Mouse (Mus musculus) kidney, postnatal 4 days (tissue): ENCODE measurements around the gene Zfyve28.

Experiments used
- DNase-seq, 2 experiments: peaks; one replicate each; pipeline ENCODE4 v3.0.0; 2021; ENCODE audit warnings: mixed read lengths in 2 of 2

The Zfyve28 gene

GRCm38 (mm10) chr5:34288154-34288716, at the start of gene Zfyve28, which contains the start of gene Cfap99:
Gene Zfyve28 (minus strand): TSS chr5:34288449.
Gene Cfap99 (plus strand): TSS chr5:34288600.
- peak; percentile 78 to 81 for DNase-seq

GRCm38 (mm10) chr5:34336775-34337450, 48.7 kb upstream of the Zfyve28 start:
- DNase-seq, result peak; percentile 72 to 82

DNA sequence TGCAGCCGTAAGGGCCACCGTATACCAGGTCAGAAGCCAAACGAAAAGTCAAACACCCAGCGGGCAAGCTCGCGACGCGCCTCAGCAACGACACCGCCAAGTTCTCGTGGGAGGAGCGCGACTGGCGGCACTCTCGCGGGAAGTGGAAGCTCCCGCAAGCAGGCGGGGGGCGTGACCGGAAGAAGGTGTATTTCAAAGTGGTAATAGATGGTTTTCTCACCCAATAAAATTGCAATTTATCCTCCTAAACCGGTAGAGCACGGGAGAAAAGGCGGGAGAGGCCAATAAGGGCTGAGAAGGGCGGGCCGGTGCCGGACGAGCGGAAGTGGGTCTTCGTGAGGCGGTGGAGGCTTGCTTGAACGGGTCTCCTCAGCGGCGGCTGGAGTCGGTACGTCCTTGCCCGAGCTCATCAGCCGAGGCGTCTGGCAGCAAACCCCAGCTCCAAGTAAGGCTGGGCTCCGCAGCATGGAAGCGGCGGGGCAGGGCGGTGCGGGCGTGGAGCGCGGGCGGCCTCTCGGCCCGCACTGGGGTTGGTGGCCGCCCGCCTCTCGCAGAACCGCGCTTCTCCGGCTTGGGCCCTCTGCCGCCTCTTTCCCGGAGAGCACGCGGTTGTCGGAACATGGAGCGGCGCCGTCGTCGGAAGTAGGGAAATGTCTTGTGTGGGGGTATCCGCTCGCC, 48.0 kb upstream of the Zfyve28 start, which contains the start of gene Rnf4:
Rnf4 (plus strand) TSS at position 193 of the 678 bp plus-strand sequence.
- DNase-seq, result peak; percentile 99

- DNase-seq, result peak; percentile 59 to 75
These were observed 47.4 kb upstream of the Zfyve28 start for GRCm38 (mm10) chr5:34335539-34336096.

- no peak for DNase-seq
These were observed 45.8 kb upstream of the Zfyve28 start for GRCm38 (mm10) chr5:34334081-34334480.

GRCm38 (mm10) chr5:34330136-34330535, 41.9 kb upstream of the Zfyve28 start:
- no peak for DNase-seq

GRCm38 (mm10) chr5:34326875-34327576, 38.8 kb upstream of the Zfyve28 start:
- peak; percentile 59 to 73 for DNase-seq

DNA sequence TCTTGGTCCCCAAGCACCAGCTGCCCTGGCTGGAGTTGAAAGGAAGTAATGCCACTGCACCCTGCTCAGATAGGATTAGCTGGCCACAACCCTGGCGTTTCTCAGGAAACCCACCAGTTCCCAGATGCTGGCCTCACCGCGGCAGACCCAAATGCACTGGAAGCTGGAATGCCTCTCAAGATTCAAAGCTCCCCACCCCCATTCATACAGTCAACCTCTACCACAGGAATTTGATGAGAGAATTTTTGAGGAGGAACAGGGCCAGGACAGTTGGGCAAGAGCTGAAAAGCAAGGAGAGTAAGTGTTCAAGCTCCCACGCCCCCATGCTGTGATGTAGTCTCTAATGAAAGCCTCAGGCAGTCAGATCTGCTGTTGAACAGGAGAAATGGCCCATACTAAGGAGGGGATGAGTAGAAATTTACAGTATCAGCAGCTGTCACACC, 38.0 kb upstream of the Zfyve28 start:
- DNase-seq, result peak; percentile 9 to 22

GRCm38 (mm10) chr5:34325286-34325685, 37.0 kb upstream of the Zfyve28 start:
- no peak for DNase-seq

- DNase-seq, result no peak
These were observed 33.0 kb upstream of the Zfyve28 start for GRCm38 (mm10) chr5:34321236-34321635.

- no peak for DNase-seq
These were observed 31.3 kb upstream of the Zfyve28 start for GRCm38 (mm10) chr5:34319491-34320034.

GRCm38 (mm10) chr5:34309016-34309415, 20.8 kb upstream of the Zfyve28 start:
- peak in 1 of 2 experiments; percentile 10 for DNase-seq

DNA sequence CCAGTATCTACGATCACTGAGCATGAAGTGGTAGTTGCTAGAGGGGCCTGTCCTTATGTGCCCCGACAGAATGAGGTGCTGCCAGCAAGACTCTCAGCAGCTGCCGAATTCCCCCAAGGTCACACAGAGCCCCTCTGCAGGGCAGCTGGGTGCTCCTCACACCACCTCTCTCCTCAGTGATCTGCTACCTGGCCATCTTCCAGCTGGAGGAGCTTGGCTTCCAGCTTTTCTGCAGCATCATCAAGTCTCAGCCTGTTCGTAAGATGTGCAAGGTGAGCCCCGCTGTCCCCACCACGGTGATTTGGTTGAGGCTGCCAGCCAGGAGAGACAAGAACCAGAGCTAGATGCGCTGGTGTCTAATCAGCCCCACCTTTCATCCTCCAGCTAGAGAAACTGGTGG, 14.1 kb upstream of the Zfyve28 start:
- DNase-seq, result no peak

DNA sequence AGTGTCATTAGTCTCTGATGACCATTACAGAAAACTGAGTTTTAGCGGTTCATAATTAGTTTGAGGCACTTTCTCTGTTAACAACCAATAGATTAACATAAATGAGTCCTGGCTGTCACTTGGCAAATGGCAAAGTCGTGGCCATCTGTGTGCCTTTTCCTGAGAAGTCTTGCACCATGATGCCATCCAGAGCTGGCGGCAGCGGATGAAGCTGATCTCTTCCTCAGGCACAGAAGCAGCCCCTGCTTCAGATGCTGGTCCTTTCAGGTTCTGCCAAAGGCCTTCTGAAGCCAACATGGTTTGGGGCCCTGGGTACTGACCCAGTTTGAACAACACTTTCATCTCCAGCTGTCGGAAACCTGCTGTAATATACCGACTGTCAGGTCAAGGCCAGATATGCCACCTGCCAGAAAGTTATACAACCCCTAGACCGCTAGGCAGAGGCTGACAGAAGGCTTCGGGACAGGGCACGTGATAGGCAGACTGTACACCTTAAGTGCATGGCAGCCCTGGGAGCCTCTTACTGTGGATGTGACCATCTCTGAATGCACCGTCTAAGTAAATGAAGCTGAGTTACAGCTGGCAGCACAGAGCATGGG, 10.8 kb upstream of the Zfyve28 start:
- no peak for DNase-seq

GRCm38 (mm10) chr5:34298061-34298460, 9.8 kb upstream of the Zfyve28 start:
- DNase-seq, result no peak

DNA sequence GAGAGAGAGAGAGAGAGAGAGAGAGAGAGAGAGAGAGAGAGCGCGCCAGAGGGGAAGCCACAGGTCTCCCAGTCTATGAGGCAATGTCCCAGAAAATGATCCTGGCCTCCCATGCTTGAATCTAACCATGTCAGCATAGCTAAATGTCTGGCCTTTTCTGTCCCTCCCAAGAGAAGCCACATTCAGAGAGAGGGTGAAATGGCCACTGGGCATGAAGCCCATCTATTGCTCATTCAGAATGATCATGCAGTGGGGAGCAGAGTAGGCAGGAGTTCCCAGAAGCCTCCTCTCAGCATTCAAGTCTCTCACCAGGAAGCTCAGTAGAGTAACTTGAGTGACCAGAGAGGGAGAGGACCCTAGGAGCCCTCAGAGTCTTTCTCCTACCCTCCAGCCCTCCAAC, 6.9 kb upstream of the Zfyve28 start:
- DNase-seq, result no peak

GRCm38 (mm10) chr5:34294696-34295095, 6.4 kb upstream of the Zfyve28 start:
- no peak for DNase-seq

DNA sequence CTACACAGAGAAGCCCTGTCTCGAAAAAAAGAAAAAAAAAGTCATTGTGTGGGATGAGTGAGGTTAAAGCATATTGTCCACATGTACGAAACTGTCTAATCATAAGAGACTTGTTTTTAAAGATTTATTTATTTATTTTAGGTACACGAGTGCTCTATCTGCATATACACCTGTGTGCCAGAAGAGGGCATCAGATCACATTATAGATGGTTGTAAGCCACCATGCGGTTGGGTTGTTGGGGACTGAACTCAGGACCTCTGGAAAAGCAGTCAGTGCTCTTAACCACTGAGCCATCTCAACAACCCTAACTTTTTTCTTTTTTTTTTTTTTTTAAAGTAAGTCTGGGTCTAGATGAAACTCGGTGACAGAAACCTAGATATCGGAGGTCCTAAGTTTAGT, 5.1 kb upstream of the Zfyve28 start:
- no peak for DNase-seq

DNA sequence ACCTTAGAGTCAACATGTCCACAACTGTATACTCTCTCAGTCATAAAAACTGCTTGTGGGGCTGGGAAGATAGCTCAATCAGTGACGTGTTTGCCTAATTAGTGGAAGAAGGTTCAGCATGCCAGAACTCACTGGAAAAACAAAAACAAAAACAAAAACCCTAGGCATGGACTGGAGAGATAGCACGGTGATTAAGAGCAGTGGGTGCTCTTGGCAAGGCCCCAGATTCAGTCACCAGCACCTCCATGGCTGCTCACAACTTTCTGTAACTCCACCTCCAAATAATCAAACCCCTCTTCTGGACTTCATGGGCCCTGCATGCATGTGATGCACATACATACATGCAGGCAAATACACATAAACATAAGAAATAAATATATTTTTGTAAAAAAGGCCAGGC, 1.0 kb upstream of the Zfyve28 start:
- DNase-seq, result no peak

DNA sequence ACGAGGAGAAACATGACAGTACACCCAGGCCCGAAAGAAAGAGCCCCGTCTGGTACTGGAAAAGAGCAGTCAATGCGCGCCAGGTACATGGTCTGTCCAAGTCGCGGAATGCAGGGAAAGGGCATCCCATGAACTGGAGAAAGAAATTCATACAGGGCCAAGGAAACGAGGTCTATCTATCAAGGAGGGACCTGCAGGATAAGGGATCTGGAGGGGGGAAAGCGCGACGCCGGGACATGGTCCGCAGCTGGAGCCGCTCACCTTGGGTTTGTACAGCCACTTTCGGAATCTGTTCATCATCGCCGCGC, 457 bp downstream of the Zfyve28 start:
- DNase-seq, result no peak

DNA sequence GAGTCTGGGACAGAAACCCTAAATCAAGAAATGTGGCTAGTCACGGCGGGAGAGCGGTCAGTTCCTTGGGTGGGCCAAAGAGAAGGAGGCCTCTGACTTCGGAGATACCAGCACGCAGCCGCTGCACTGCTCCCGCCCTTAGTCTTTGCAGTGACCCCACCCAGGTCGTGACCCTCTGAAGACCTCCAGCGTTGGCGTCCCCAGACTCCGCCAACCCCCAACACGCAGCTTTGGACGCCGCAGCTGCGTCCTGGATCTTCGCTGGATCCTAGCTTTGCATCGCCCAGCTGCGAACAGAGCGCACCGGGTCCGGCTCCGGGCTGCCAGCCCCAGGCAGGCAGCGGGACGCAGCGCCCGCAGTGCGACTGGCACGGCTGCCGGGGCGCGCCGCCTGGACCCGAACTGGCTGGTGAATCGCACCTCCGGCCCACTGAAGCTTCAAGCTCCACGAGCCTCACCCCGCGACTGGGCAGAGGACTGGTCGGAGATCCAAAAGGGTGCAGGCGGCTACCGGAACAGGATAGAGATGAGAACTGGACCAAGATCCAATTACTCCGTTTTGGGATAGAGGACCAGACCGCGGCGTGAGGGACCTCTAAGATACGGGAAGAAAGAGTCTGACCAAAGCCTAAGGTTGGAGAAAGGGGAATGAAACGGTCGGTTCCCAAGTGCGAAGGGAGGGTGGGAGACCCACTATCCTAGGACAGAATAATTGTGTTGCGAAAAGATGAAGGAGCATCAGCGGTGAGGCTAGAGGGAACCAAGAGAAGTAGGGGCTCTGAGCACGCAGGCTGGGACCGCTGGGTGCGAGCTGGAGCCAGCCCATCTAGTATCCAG, 1.0 kb downstream of the Zfyve28 start:
- peak; percentile 19 to 23 for DNase-seq
